Mouse (Mus musculus) frontal cortex, adult 2 months (tissue): Measurements from ENCODE around the gene Vmn2r79. TPM values are rescaled to one million over a fixed set of nuclear protein-coding genes. Genes with fewer than 3 reads are reported as not detected.
"Not testable (repeated sequence)": the region's sequence is repeated elsewhere in the genome, so short reads cannot be mapped to it uniquely, and the experiment has no call there.

ENCODE experiments used
- DNase-seq, 2 experiments: peaks; one replicate each; pipeline ENCODE4 v3.0.0; 2022; ENCODE audit warnings: low spot score in 1 of 2; ENCODE audit errors: extremely low spot score in 1 of 2
- polyA plus RNA-seq: library from polyadenylated mRNA; depleted of rRNA; stranded (reverse); fragments of >200 nt; gene quantifications from 2 replicates; pipeline ENCODE4 v1.2.3, GENCODE M21; 2012; rRNA removed

Gene Vmn2r79
- not detected in 2 replicates for polyA plus RNA-seq

GRCm38 (mm10) chr7:86995815-86996214, at the start of gene Vmn2r79:
Vmn2r79 (plus strand) TSS chr7:86996115.
- DNase-seq, result not testable (repeated sequence)

GRCm38 (mm10) chr7:86994700-86995099, 1.2 kb upstream of the Vmn2r79 start:
- DNase-seq, result no peak

- not testable (repeated sequence) for DNase-seq
Measured at GRCm38 (mm10) chr7:87026486-87026885, 30.6 kb downstream of the Vmn2r79 start.

GRCm38 (mm10) chr7:87063576-87063975, 67.7 kb downstream of the Vmn2r79 start:
- no peak for DNase-seq

Other genes starting within 250 kb of the Vmn2r79 start
- 3.2 and 4.3 TPM in 2 replicates for gene Folh1, start 220.2 kb upstream of the Vmn2r79 start, polyA plus RNA-seq
- gene Vmn2r77, start 201.1 kb upstream of the Vmn2r79 start, polyA plus RNA-seq, result not detected in 2 replicates
- gene Vmn2r78, start 81.0 kb upstream of the Vmn2r79 start, polyA plus RNA-seq, result not detected in 2 replicates
- gene Nox4, start 250.0 kb downstream of the Vmn2r79 start, polyA plus RNA-seq, result 0.15 and 0.26 TPM in 2 replicates